Mouse (Mus musculus): ENCODE results near the gene Rnf114. TPM values are rescaled to one million over a fixed set of nuclear protein-coding genes. Genes with fewer than 3 reads are reported as not detected.

The Rnf114 gene
- polyA plus RNA-seq, 1 experiment, result 116 TPM

GRCm38 (mm10) chr2:167450647-167451046 lies 41.8 kb upstream of the Rnf114 start:
- TF ChIP-seq POLR2A (IDR thresholded peaks at IDR 0.05; ENCODE audit: low read depth, low read length) (no peak), CTCF (IDR thresholded peaks at IDR 0.05; ENCODE audit: extremely low read depth, insufficient read length, insufficient replicate concordance, low read depth, low read length) (no peak)
- Histone ChIP-seq H3K36me3 (ENCODE audit: control insufficient read depth, insufficient read depth, low read length) (peaks cover 46% of the 10 kb centered on the region), H3K4me3 (ENCODE audit: low read depth, low read length) (no peak overlapping the region), H3K4me1 (ENCODE audit: control insufficient read depth, insufficient read depth, insufficient read length, low read length) (no peaks in the 10 kb centered on the region), H3K27ac (ENCODE audit: insufficient read depth, low read depth, low read length) (no peak overlapping the region), H3K27me3 (ENCODE audit: control insufficient read depth, insufficient read depth, low read length) (no peaks in the 10 kb centered on the region)
- 88% methylated on average over 8 of the region's 8 CpGs for WGBS

GRCm38 (mm10) chr2:167453814-167454213 lies 38.6 kb upstream of the Rnf114 start:
- Histone ChIP-seq H3K27ac (ENCODE audit: insufficient read depth, low read depth, low read length) (no peak overlapping the region), H3K36me3 (ENCODE audit: control insufficient read depth, insufficient read depth, low read length) (peaks cover 65% of the 10 kb centered on the region), H3K27me3 (ENCODE audit: control insufficient read depth, insufficient read depth, low read length) (no peaks in the 10 kb centered on the region), H3K4me1 (ENCODE audit: control insufficient read depth, insufficient read depth, insufficient read length, low read length) (no peaks in the 10 kb centered on the region), H3K4me3 (ENCODE audit: low read depth, low read length) (no peak overlapping the region)
- TF ChIP-seq CTCF (IDR thresholded peaks at IDR 0.05; ENCODE audit: extremely low read depth, insufficient read length, insufficient replicate concordance, low read depth, low read length) (no peak), POLR2A (IDR thresholded peaks at IDR 0.05; ENCODE audit: low read depth, low read length) (no peak)
- WGBS, result 46% methylated on average over 3 of the region's 3 CpGs

DNA sequence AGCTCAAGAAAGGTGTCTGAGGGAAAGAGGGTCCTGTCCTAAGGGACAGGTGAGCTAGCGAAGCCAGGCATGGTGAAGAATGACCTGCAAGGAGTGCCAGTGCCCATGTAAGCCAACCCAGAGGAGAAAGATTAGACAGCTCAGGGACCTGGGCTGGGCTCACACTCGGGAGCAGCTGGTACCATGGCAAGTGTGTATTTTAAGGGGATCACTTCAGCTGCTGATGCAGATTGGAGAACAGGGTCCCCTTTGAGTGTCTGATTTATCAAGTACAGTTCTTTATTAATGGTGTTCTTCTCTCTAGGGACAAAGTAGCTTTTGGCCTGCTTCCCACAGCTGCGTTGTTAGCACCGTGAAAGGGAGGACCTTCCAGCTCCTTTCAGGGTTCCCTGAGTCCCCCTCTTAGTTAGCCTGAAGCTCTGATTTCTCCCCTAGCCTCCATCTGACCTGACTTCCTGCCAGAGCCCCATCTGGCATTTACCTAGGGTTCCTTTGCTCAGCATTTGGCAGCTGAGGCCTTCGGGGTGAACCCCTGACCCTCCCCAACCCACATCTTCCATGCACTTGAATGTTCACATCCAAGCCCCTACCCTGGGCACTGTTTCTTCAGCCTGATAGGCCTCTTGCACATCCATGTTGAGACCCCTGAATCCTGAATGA lies 36.0 kb upstream of the Rnf114 start:
- 91% methylated on average over 5 of the region's 5 CpGs for WGBS
- peaks cover 52% of the 10 kb centered on the region for H3K36me3 ChIP-seq (ENCODE audit: control insufficient read depth, insufficient read depth, low read length)
- H3K27me3 ChIP-seq (ENCODE audit: control insufficient read depth, insufficient read depth, low read length), result no peaks in the 10 kb centered on the region
- H3K27ac ChIP-seq (ENCODE audit: insufficient read depth, low read depth, low read length), result no peak overlapping the region
- H3K4me3 ChIP-seq (ENCODE audit: low read depth, low read length), result no peak overlapping the region
- TF ChIP-seq CTCF (IDR thresholded peaks at IDR 0.05; ENCODE audit: extremely low read depth, insufficient read length, insufficient replicate concordance, low read depth, low read length), result no peak
- no peak for TF ChIP-seq POLR2A (IDR thresholded peaks at IDR 0.05; ENCODE audit: low read depth, low read length)
- no peaks in the 10 kb centered on the region for H3K4me1 ChIP-seq (ENCODE audit: control insufficient read depth, insufficient read depth, insufficient read length, low read length)

DNA sequence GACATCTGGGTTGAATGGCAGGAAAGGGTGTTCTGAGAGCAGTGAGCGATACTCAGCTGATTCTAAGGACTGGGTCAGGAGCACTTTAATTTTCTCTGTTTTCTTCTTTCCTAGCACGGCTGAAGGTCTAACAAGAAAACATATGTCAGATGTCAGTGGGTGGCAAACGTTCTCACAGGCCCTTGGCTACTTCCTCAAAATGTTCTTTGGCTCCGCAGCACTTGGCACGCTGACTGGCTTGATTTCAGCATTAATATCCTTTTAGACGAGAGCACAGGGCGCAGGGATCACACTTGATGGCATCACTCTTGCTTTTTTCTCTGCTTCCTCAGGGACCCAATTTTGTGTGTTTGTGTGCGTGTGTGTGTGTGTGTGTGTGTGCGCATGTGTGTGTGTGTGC lies 35.2 kb upstream of the Rnf114 start:
- 85% methylated on average over 9 of the region's 9 CpGs for WGBS
- H3K36me3 ChIP-seq (ENCODE audit: control insufficient read depth, insufficient read depth, low read length), result peaks cover 50% of the 10 kb centered on the region

GRCm38 (mm10) chr2:167458548-167458947 lies 33.9 kb upstream of the Rnf114 start:
- Histone ChIP-seq H3K4me1 (ENCODE audit: control insufficient read depth, insufficient read depth, insufficient read length, low read length) (peaks cover 3% of the 10 kb centered on the region; the same call in 1 of the 2 replicates), H3K36me3 (ENCODE audit: control insufficient read depth, insufficient read depth, low read length) (peaks cover 43% of the 10 kb centered on the region), H3K27ac (ENCODE audit: insufficient read depth, low read depth, low read length) (no peak overlapping the region), H3K27me3 (ENCODE audit: control insufficient read depth, insufficient read depth, low read length) (no peaks in the 10 kb centered on the region), H3K4me3 (ENCODE audit: low read depth, low read length) (no peak overlapping the region)
- 97% methylated on average over 3 of the region's 3 CpGs for WGBS
- no peak for TF ChIP-seq CTCF (IDR thresholded peaks at IDR 0.05; ENCODE audit: extremely low read depth, insufficient read length, insufficient replicate concordance, low read depth, low read length)
- no peak for TF ChIP-seq POLR2A (IDR thresholded peaks at IDR 0.05; ENCODE audit: low read depth, low read length)

More for the DNA sequence above, 35.2 kb upstream of the Rnf114 start:
- no peak for TF ChIP-seq POLR2A (IDR thresholded peaks at IDR 0.05; ENCODE audit: low read depth, low read length)
- TF ChIP-seq CTCF (IDR thresholded peaks at IDR 0.05; ENCODE audit: extremely low read depth, insufficient read length, insufficient replicate concordance, low read depth, low read length), result no peak
- H3K27me3 ChIP-seq (ENCODE audit: control insufficient read depth, insufficient read depth, low read length), result no peaks in the 10 kb centered on the region
- no peak overlapping the region for H3K4me3 ChIP-seq (ENCODE audit: low read depth, low read length)
- no peaks in the 10 kb centered on the region for H3K4me1 ChIP-seq (ENCODE audit: control insufficient read depth, insufficient read depth, insufficient read length, low read length)
- no peak overlapping the region for H3K27ac ChIP-seq (ENCODE audit: insufficient read depth, low read depth, low read length)

- Histone ChIP-seq H3K27me3 (ENCODE audit: control insufficient read depth, insufficient read depth, low read length) (no peaks in the 10 kb centered on the region), H3K36me3 (ENCODE audit: control insufficient read depth, insufficient read depth, low read length) (peaks cover 39% of the 10 kb centered on the region), H3K4me1 (ENCODE audit: control insufficient read depth, insufficient read depth, insufficient read length, low read length) (peaks cover 4% of the 10 kb centered on the region; the same call in 1 of the 2 replicates), H3K27ac (ENCODE audit: insufficient read depth, low read depth, low read length) (no peak overlapping the region), H3K4me3 (ENCODE audit: low read depth, low read length) (no peak overlapping the region)
- 93% methylated on average over 6 of the region's 6 CpGs for whole genome bisulfite sequencing
- no peak for TF ChIP-seq POLR2A (IDR thresholded peaks at IDR 0.05; ENCODE audit: low read depth, low read length)
- TF ChIP-seq CTCF (IDR thresholded peaks at IDR 0.05; ENCODE audit: extremely low read depth, insufficient read length, insufficient replicate concordance, low read depth, low read length), result no peak
These were observed 33.2 kb upstream of the Rnf114 start for GRCm38 (mm10) chr2:167459071-167459865.

DNA sequence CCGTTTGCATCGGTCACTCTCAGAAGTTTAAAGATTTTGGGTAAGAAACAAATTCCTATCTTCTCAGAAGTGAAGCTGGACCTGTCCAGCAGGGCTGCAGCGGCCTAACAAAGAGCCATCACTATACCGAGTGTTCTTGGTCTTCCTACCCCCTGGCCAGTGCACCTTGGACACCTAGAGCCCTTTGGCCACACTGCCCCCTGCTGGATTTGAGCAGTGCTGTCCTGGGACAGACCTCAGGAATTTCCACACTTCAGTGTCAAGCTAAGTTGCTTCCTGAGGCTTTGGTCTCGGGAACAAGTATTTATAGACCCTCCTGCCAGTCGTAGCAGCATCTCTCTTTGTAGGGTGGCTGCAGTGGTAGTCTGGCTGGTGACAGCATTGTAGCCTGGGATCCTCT lies 29.5 kb upstream of the Rnf114 start:
- Histone ChIP-seq H3K4me3 (ENCODE audit: low read depth, low read length) (no peak overlapping the region), H3K4me1 (ENCODE audit: control insufficient read depth, insufficient read depth, insufficient read length, low read length) (peaks cover 8% of the 10 kb centered on the region), H3K27me3 (ENCODE audit: control insufficient read depth, insufficient read depth, low read length) (no peaks in the 10 kb centered on the region), H3K36me3 (ENCODE audit: control insufficient read depth, insufficient read depth, low read length) (peaks cover 25% of the 10 kb centered on the region), H3K27ac (ENCODE audit: insufficient read depth, low read depth, low read length) (peak overlapping the region; percentile 28)
- no peak for TF ChIP-seq POLR2A (IDR thresholded peaks at IDR 0.05; ENCODE audit: low read depth, low read length)
- TF ChIP-seq CTCF (IDR thresholded peaks at IDR 0.05; ENCODE audit: extremely low read depth, insufficient read length, insufficient replicate concordance, low read depth, low read length), result peak; percentile 91; the same call in 1 of the 2 replicates
- WGBS, result 51% methylated on average over 6 of the region's 6 CpGs
